Mouse (Mus musculus) lung, embryonic 14.5 days (tissue): ENCODE measurements at regions not wholly inside any gene's neighbourhood (a gene's known extent, or its start where the extent isn't known, plus 50 kb on each side); places are given as distances from the start of the nearest gene placed in this dataset.
A peak's percentile ranks its signal among the peaks of the same experiment; 100 is the strongest.

ENCODE experiments used
- ATAC-seq: fragments of 200-750 bp; cut with Nextera tagmentation; 2 replicates; pipeline ENCODE4 v1.8.0; 2017; ENCODE audit warnings: mild to moderate bottlenecking, moderate TSS enrichment, moderate library complexity; ENCODE audit not compliant: insufficient read depth
- DNase-seq: peaks from one replicate; pipeline ENCODE4 v3.0.0-alpha.2; 2015
- H3K27ac ChIP-seq: fragments of 300-500 bp; sonication (generic); 2 replicates; pipeline ENCODE4 v1.5.1; 2014; ENCODE audit warnings: low read depth, mild to moderate bottlenecking, moderate library complexity
- H3K27me3 ChIP-seq: fragments of 300-500 bp; sonication (generic); 2 replicates; pipeline ENCODE4 v1.6.1; 2014; ENCODE audit warnings: low read length, control low read depth; ENCODE audit not compliant: insufficient read depth
- H3K36me3 ChIP-seq: fragments of 300-500 bp; sonication (generic); 2 replicates; pipeline ENCODE4 v1.6.1; 2014; ENCODE audit warnings: control low read depth; ENCODE audit not compliant: insufficient read depth
- H3K4me1 ChIP-seq: fragments of 300-500 bp; sonication (generic); 2 replicates; pipeline ENCODE4 v1.6.1; 2014; ENCODE audit warnings: antibody characterized with exemption, control low read depth; ENCODE audit not compliant: insufficient read depth
- H3K4me2 ChIP-seq: fragments of 300-500 bp; sonication (generic); 2 replicates; pipeline ENCODE4 v1.6.1; 2014; ENCODE audit warnings: mild to moderate bottlenecking
- H3K4me3 ChIP-seq: fragments of 300-500 bp; sonication (generic); 2 replicates; pipeline ENCODE4 v1.5.1; 2014; ENCODE audit warnings: low read depth, low read length
- H3K9ac ChIP-seq: fragments of 300-500 bp; sonication (generic); 2 replicates; pipeline ENCODE4 v1.6.1; 2014
- H3K9me3 ChIP-seq: fragments of 300-500 bp; sonication (generic); 2 replicates; pipeline ENCODE4 v1.6.1; 2016; ENCODE audit warnings: low read depth, low read length, control low read depth
- CTCF ChIP-seq: IDR thresholded peaks from 2 replicates; pipeline ENCODE4 v1.5.1; 2016; ENCODE audit warnings: antibody characterized with exemption, low read depth
- WGBS: fragments of 180-500 bp; shearing (Covaris S2); extraction: QIAGEN DNeasy Blood & Tissue Kit; methylation state at CpG from one replicate; pipeline ENCODE4 v1.1.7; 2014; 5-methylcytosine and 5-hydroxymethylcytosine counted together

DNA sequence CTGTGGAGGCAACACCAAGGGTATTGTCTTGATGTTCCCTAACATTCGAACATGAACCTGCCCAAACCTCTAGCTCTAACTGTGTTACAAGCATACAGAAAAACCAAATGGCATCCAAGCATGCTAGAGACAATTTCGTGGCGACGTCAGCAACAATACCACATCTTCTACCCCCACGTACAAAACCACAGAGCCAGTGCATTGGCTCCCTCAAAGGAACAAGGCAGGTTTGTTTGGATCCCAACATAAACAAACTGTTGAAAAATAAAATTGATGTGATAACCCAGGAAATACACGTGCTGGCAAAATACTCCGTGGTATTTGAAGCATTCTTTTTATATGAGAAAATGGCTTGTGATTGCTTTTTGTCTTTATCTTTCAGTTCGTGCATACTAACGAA is 89.4 kb downstream of the Psmg1 start:
- H3K4me3 ChIP-seq: no peak overlapping the region
- no peak overlapping the region for H3K4me2 ChIP-seq
- H3K27ac ChIP-seq: no peak overlapping the region
- WGBS: 43% methylated on average over 9 of the region's 9 CpGs
- H3K36me3 ChIP-seq: no peaks in the 10 kb centered on the region
- no peaks in the 10 kb centered on the region for H3K9me3 ChIP-seq
- ATAC-seq: no peak
- no peaks in the 10 kb centered on the region for H3K4me1 ChIP-seq
- H3K27me3 ChIP-seq: no peaks in the 10 kb centered on the region
- no peak for TF ChIP-seq CTCF
- H3K9ac ChIP-seq: no peak overlapping the region
- peak; percentile 21 for DNase-seq

DNA sequence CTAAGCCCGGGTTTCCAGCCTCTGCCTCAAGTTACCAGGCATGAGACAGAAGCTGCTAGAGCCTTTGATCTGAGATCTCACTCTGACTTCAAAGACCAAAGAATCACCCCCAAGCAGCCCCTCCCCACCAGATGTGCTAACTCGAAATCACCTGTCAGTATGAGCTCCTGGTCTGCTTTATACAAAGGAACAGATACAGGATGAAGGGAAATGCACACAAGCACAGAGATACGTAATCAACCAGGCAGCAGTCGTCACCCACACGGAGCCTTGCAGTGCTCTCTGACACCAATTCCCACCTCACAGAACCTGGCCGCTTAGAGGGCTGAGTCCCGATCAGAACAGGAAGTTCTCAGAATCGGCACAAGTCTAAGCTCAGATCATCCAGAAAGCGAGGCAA is 90.6 kb downstream of the Psmg1 start:
- WGBS: 37% methylated on average over 9 of the region's 9 CpGs
- Histone ChIP-seq H3K27me3 (no peaks in the 10 kb centered on the region), H3K4me2 (no peak overlapping the region), H3K27ac (no peak overlapping the region), H3K4me3 (no peak overlapping the region), H3K9ac (no peak overlapping the region), H3K4me1 (no peaks in the 10 kb centered on the region), H3K9me3 (no peaks in the 10 kb centered on the region), H3K36me3 (no peaks in the 10 kb centered on the region)
- DNase-seq: no peak
- TF ChIP-seq CTCF: no peak
- no peak for ATAC-seq

DNA sequence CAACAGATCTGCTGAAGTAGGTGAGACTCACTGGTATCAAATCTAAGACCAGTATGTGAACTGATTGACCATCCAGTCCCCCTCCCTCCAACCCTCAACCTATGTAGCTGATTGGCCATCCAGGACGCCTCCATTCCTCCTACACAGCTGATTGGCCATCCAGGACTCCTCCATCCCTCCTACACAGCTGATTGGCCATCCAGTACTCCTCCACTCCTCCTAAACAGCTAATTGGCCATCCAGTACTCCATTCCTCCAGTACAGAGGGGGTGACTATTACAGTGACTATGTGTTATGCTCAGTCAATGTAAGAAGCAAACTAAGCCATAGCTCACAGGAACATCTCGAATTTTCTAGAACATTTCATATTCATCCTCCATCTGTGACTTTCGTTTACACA is 91.1 kb downstream of the Psmg1 start:
- no peaks in the 10 kb centered on the region for H3K36me3 ChIP-seq
- H3K27me3 ChIP-seq: no peaks in the 10 kb centered on the region
- DNase-seq (no peak), ATAC-seq (no peak)
- no peaks in the 10 kb centered on the region for H3K9me3 ChIP-seq
- no peak for TF ChIP-seq CTCF
- H3K4me3 ChIP-seq: no peak overlapping the region
- WGBS: 90% methylated on average over 3 of the region's 3 CpGs
- no peak overlapping the region for H3K4me2 ChIP-seq
- no peak overlapping the region for H3K9ac ChIP-seq
- H3K4me1 ChIP-seq: no peaks in the 10 kb centered on the region
- no peak overlapping the region for H3K27ac ChIP-seq

DNA sequence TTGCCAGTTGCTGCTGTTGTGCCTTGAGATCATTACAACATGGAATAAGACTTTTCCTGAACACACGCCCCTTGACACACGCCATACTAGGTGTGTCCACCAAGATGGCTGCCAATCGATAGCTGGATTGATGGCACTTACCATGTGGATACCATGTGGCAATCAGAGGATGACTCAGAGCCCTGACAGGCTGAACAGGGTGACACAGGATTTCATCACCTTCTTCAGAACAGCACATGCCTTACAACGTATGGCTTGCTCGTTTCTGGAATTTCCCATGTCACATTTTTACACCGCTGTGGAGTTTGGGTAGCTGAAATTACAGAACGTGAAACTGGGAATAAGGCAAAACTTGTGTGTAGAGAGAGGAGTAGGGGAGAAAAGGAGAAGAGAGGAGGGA is 92.9 kb downstream of the Psmg1 start:
- H3K4me2 ChIP-seq: no peak overlapping the region
- no peak overlapping the region for H3K27ac ChIP-seq
- no peaks in the 10 kb centered on the region for H3K27me3 ChIP-seq
- H3K36me3 ChIP-seq: no peaks in the 10 kb centered on the region
- H3K9me3 ChIP-seq: no peaks in the 10 kb centered on the region
- no peaks in the 10 kb centered on the region for H3K4me1 ChIP-seq
- H3K9ac ChIP-seq: no peak overlapping the region
- H3K4me3 ChIP-seq: no peak overlapping the region
- whole genome bisulfite sequencing: 79% methylated on average over 7 of the region's 7 CpGs
- no peak for DNase-seq
- ATAC-seq: no peak
- no peak for TF ChIP-seq CTCF

DNA sequence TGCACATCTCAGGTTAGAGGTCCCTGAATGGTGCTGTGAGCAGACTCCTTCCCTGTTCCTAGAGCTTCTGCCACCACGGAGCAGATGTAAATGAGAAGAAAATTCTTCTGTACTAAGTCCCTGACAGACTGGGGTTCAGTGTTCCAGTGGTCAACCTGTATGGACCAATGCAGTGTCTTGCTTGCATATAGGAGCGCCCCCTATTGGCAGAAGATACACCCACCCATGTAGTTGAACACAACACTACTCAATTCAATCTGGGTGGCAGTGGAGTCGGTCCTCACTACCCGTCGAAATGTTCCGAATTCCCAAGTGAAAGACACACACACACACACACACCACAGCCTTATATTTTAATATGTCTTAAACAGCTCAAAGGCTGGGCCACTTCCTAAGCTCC is 94.6 kb downstream of the Psmg1 start:
- 71% methylated on average over 6 of the region's 6 CpGs for WGBS

DNA sequence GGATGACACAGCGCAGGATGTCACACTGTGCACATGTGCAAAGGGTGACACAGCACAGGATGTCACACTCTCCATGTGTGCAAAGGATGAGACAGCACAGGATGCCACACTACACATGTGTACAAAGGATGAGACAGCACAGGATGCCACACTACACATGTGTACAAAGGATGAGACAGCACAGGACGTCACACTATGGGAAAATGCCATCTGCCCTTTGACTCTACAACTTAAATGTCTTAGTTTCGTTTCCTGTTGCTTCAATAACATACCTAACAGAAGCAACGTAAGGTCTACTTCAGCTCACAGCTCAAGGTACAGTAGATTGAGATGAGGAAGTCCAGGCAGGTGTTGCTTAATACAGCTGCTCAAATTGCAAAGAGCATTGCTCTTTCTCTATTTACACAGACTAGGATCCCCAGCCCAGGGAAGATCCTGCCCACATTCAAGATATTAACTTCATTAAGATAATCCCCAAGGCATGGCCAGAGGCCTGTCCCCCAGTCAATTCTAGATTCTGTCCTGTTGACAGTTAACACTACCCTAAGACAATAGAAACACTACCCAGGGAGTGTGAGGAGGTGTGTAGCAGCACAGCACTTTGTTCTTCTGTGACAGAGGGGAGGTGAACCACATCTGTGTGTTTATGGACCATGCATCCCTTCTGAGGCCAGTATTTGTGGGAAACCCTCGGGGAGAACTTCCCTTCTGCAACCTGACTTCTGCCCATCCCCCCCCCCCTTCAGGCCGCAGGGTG is 97.0 kb downstream of the Psmg1 start:
- no peak overlapping the region for H3K27ac ChIP-seq
- no peaks in the 10 kb centered on the region for H3K9me3 ChIP-seq
- H3K27me3 ChIP-seq: no peaks in the 10 kb centered on the region
- H3K4me2 ChIP-seq: no peak overlapping the region
- TF ChIP-seq CTCF: no peak
- WGBS: 62% methylated on average over 6 of the region's 6 CpGs
- H3K4me1 ChIP-seq: no peaks in the 10 kb centered on the region
- H3K4me3 ChIP-seq: no peak overlapping the region
- H3K9ac ChIP-seq: no peak overlapping the region
- DNase-seq: no peak
- peak; percentile 35; the same call in 1 of the 2 replicates for ATAC-seq
- no peaks in the 10 kb centered on the region for H3K36me3 ChIP-seq

More for the DNA sequence above, 94.6 kb downstream of the Psmg1 start:
- H3K27me3 ChIP-seq: no peaks in the 10 kb centered on the region
- peak; percentile 43 for TF ChIP-seq CTCF
- H3K4me2 ChIP-seq: no peak overlapping the region
- DNase-seq: no peak
- H3K9me3 ChIP-seq: no peaks in the 10 kb centered on the region
- H3K27ac ChIP-seq: no peak overlapping the region
- no peaks in the 10 kb centered on the region for H3K36me3 ChIP-seq
- no peaks in the 10 kb centered on the region for H3K4me1 ChIP-seq
- ATAC-seq: no peak
- no peak overlapping the region for H3K4me3 ChIP-seq
- H3K9ac ChIP-seq: no peak overlapping the region

DNA sequence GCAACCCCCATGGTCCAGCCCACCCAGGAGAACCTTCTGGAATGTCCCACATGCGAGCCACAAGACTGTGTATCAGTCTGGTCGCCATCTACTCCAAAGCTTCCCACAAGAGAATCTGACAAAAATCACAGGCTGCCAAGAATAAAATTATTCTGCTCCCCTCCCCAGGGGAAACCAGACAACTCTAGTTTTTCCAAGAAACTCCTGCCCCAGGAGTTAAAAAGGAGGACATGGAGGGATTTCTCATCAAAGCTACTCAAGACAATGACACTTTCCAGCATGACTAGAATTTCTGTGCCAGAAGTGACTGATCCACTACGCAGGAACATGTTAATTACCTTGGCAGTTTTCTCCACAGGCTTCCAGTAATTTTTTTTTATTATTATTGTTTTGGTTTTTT is 98.4 kb downstream of the Psmg1 start:
- Histone ChIP-seq H3K36me3 (no peaks in the 10 kb centered on the region), H3K4me2 (no peak overlapping the region), H3K4me1 (no peaks in the 10 kb centered on the region), H3K27ac (no peak overlapping the region), H3K9ac (no peak overlapping the region), H3K27me3 (no peaks in the 10 kb centered on the region), H3K9me3 (no peaks in the 10 kb centered on the region), H3K4me3 (no peak overlapping the region)
- ATAC-seq (no peak), DNase-seq (no peak)
- no peak for TF ChIP-seq CTCF
- WGBS: 76% methylated on average over 3 of the region's 3 CpGs
